Comparison of ENCODE assay signal across 11 mouse cellular contexts in the genomic region with DNA sequence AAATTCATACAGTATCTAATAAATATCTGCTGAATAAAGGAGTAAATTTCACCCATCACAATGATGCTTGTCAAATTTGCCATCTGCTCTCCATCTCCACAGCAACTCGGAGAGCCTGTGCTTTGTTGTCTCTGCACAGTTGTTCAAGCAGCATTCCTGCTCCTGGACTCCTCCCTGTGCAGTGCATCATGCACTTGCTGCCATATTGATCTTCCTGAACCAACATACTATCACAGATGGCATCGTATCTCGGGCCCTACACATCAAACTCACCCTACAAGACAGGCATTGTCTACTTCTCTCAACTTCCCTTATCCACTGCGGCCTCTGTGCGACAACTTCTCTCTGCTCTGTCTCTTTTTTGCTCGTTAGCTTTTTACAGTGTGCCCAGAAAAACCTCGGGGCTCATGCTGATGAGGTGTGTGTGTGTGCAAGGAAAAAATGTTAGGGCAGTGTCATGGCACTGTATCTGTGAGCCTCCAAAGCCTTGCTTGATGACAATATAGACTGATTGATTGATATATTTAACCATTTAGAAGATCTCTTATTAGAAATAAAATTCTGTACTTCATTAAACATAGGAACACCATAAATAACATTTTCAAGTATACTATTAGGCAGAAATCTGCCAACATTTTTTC. TPM values are rescaled to one million over a fixed set of nuclear protein-coding genes. Genes with fewer than 3 reads are reported as not detected.
DNase-seq lines count a peak whose midpoint lies in the region; ATAC-seq and TF ChIP-seq lines count a peak whose summit lies in the region.
"Had no signal": no experiment of that assay in that cellular context is flagged by ENCODE, and none has a peak within 500 bp of the region (broad histone marks: within the 10 kb centered on the region; RNA-seq: fewer than 3 reads in every experiment).

No protein-coding gene starts in this region.

- peak overlapping the region; percentile 62 for H3K27ac ChIP-seq in forebrain, postnatal 0 days (ENCODE audit: low read depth, low read length)
- peak overlapping the region; percentile 84 for H3K27ac ChIP-seq in neural tube, embryonic 14.5 days (ENCODE audit: low read depth, low read length)
- H3K27ac ChIP-seq in kidney, embryonic 14.5 days (ENCODE audit: low read depth, low read length): no peak overlapping the region

- peak; percentile 12 to 13 for DNase-seq in cerebellum, postnatal 10 days
- DNase-seq in cerebellum, postnatal 36 days: no peak
- DNase-seq in forebrain, postnatal 0 days: peak; percentile 46
- DNase-seq in layer of hippocampus, postnatal 14 days (ENCODE audit: low spot score in 2 of 2): peak; percentile 42 to 60
- no peak for DNase-seq in kidney, adult 18-20 months
- DNase-seq: heart, adult 18-20 months; heart, postnatal 4 days; thymus, postnatal 25 days had no signal

- H3K36me3 ChIP-seq in forebrain, postnatal 0 days (ENCODE audit: insufficient read depth): no peaks in the 10 kb centered on the region
- no peaks in the 10 kb centered on the region for H3K36me3 ChIP-seq in neural tube, embryonic 14.5 days (ENCODE audit: control insufficient read depth, insufficient read depth, low read length)
- H3K36me3 ChIP-seq in kidney, embryonic 14.5 days (ENCODE audit: control insufficient read depth, insufficient read depth, low read length): no peaks in the 10 kb centered on the region

- 11% methylated on average over 7 of the region's 7 CpGs for whole genome bisulfite sequencing in forebrain, postnatal 0 days
- 25% methylated on average over 7 of the region's 7 CpGs for WGBS in neural tube, embryonic 14.5 days
- WGBS in kidney, embryonic 14.5 days: 89% methylated on average over 7 of the region's 7 CpGs

- H3K4me3 ChIP-seq in forebrain, postnatal 0 days (ENCODE audit: low read depth, low read length): no peak overlapping the region
- no peak overlapping the region for H3K4me3 ChIP-seq in neural tube, embryonic 14.5 days (ENCODE audit: low read depth, low read length)
- no peak overlapping the region for H3K4me3 ChIP-seq in kidney, embryonic 14.5 days (ENCODE audit: low read length)

- no peaks in the 10 kb centered on the region for H3K27me3 ChIP-seq in forebrain, postnatal 0 days (ENCODE audit: insufficient read depth, low read length)
- H3K27me3 ChIP-seq in neural tube, embryonic 14.5 days (ENCODE audit: control insufficient read depth, insufficient read depth, low read length): no peaks in the 10 kb centered on the region
- H3K27me3 ChIP-seq in kidney, embryonic 14.5 days (ENCODE audit: control insufficient read depth, insufficient read depth, low read length): no peaks in the 10 kb centered on the region

- peaks cover 21% of the 10 kb centered on the region for H3K4me1 ChIP-seq in forebrain, postnatal 0 days (ENCODE audit: insufficient read depth)
- H3K4me1 ChIP-seq in neural tube, embryonic 14.5 days (ENCODE audit: control insufficient read depth, insufficient read depth, low read length): peaks cover 24% of the 10 kb centered on the region
- no peaks in the 10 kb centered on the region for H3K4me1 ChIP-seq in kidney, embryonic 14.5 days (ENCODE audit: control insufficient read depth, insufficient read depth, low read length)

- no peaks in the 10 kb centered on the region for H3K9me3 ChIP-seq in forebrain, postnatal 0 days (ENCODE audit: low read length)
- H3K9me3 ChIP-seq in neural tube, embryonic 14.5 days (ENCODE audit: control insufficient read depth, low read length): no peaks in the 10 kb centered on the region
- H3K9me3 ChIP-seq in kidney, embryonic 14.5 days (ENCODE audit: control insufficient read depth, low read length): no peaks in the 10 kb centered on the region

- no peak overlapping the region for H3K4me2 ChIP-seq in forebrain, postnatal 0 days (ENCODE audit: low read depth)
- H3K4me2 ChIP-seq in neural tube, embryonic 14.5 days (ENCODE audit: low read depth, low read length): no peak overlapping the region
- H3K4me2 ChIP-seq in kidney, embryonic 14.5 days (replicated peaks; ENCODE audit: low read depth, low read length): no peak overlapping the region

- ATAC-seq in forebrain, postnatal 0 days: peak; percentile 73
- ATAC-seq in neural tube, embryonic 14.5 days (ENCODE audit: low read depth): peak; percentile 65
- ATAC-seq in activated CD4-positive, CD25-positive, alpha-beta regulatory T cell, adult 4 months: no peak
- ATAC-seq in kidney, embryonic 14.5 days (ENCODE audit: low FRiP score, low TSS enrichment): no peak

- H3K9ac ChIP-seq in forebrain, postnatal 0 days: no peak overlapping the region
- 0 out of 2 replicates have a peak overlapping the region, but pooled peaks have one; percentile 21 for H3K9ac ChIP-seq in neural tube, embryonic 14.5 days (replicated peaks; ENCODE audit: low read depth, low read length)
- H3K9ac ChIP-seq in kidney, embryonic 14.5 days (ENCODE audit: low read depth, low read length): no peak overlapping the region

- TF ChIP-seq CTCF in forebrain, postnatal 0 days (IDR thresholded peaks at IDR 0.05; ENCODE audit: low read depth): no peak

RNA-seq across cellular contexts. Expression of gene Fam126a, which starts 11.7 kb away (rescaled TPM):
- 43.3 and 44.0 TPM in 2 replicates for total RNA-seq in forebrain, postnatal 0 days (2014; rRNA removed)
- 19.2 and 25.4 TPM in 2 replicates for polyA plus RNA-seq in forebrain, postnatal 0 days (2015; fragmentation: Nextera tagmentation; extraction: Ambion mirVana)
- 10 to 100 TPM; 26.7 to 30.2 TPM for total RNA-seq in layer of hippocampus, postnatal 14 days (2021)
- polyA plus RNA-seq in neural tube, embryonic 14.5 days (2014; fragmentation: Nextera tagmentation; extraction: Ambion mirVana): 31.1 and 42.3 TPM in 2 replicates
- polyA plus RNA-seq in activated CD4-positive, CD25-positive, alpha-beta regulatory T cell, adult 4 months (2017; shearing (Covaris generic)): 10 to 100 TPM in 1 of 2 experiments, 1 to 10 TPM in 1; 9.3 to 10.1 TPM
- polyA plus RNA-seq in kidney, embryonic 14.5 days (2014; fragmentation: Nextera tagmentation; extraction: Ambion mirVana): 10.1 and 26.8 TPM in 2 replicates

Comparison
In these comparisons a context has a peak if more than half of its experiments do, and no peak if none do; other contexts are left out.
1. DNase-seq: peak in cerebellum, postnatal 10 days (2 of 2), forebrain, postnatal 0 days (single experiment) and layer of hippocampus, postnatal 14 days (2 of 2); none in cerebellum, postnatal 36 days (0 of 2) and kidney, adult 18-20 months (single experiment).
2. ATAC-seq: peak in forebrain, postnatal 0 days (single experiment) and neural tube, embryonic 14.5 days (single experiment); none in activated CD4-positive, CD25-positive, alpha-beta regulatory T cell, adult 4 months (single experiment) and kidney, embryonic 14.5 days (single experiment).